Mouse (Mus musculus) heart, adult 2 months (tissue): Measurements from ENCODE around the gene Ostm1. TPM values are rescaled to one million over a fixed set of nuclear protein-coding genes. Genes with fewer than 3 reads are reported as not detected.

Experiments used
- DNase-seq, 2 experiments: peaks; one replicate each; pipeline ENCODE4 v3.0.0; 2021
- H3K27ac ChIP-seq: fragments of 200-600 bp; 2 replicates; pipeline ENCODE4 v1.8.1; 2022
- H3K27me3 ChIP-seq: fragments of 200-500 bp; 2 replicates; pipeline ENCODE4 v1.6.1; 2012; ENCODE audit warnings: mild to moderate bottlenecking, low read length, inconsistent platforms, mixed read lengths; ENCODE audit not compliant: control insufficient read depth, insufficient read depth
- H3K36me3 ChIP-seq: fragments of 200-500 bp; 2 replicates; pipeline ENCODE4 v1.6.1; 2012; ENCODE audit warnings: low read length, inconsistent platforms; ENCODE audit not compliant: control insufficient read depth, insufficient read depth
- H3K4me1 ChIP-seq: fragments of 200-500 bp; 2 replicates; pipeline ENCODE4 v1.6.1; 2011; ENCODE audit warnings: low read length; ENCODE audit not compliant: control insufficient read depth, insufficient read depth
- H3K4me3 ChIP-seq: fragments of 200-600 bp; 2 replicates; pipeline ENCODE4 v1.8.1; 2022
- H3K79me2 ChIP-seq: fragments of 200-500 bp; replicated peaks from 2 replicates; pipeline ENCODE4 v1.6.1; 2012; ENCODE audit warnings: mild to moderate bottlenecking, inconsistent platforms, low read length, moderate library complexity, mixed read lengths; ENCODE audit not compliant: control insufficient read depth, insufficient read depth
- H3K9ac ChIP-seq: fragments of 200-500 bp; 2 replicates; pipeline ENCODE4 v1.6.1; 2012; ENCODE audit warnings: low read depth, mild to moderate bottlenecking, control low read depth, inconsistent platforms, low read length, mixed read lengths
- CTCF ChIP-seq: fragments of 200-600 bp; IDR thresholded peaks from 2 replicates; pipeline ENCODE4 v1.8.1; 2022; ENCODE audit warnings: antibody characterized with exemption, mild to moderate bottlenecking, moderate library complexity
- EP300 ChIP-seq: fragments of 200-500 bp; IDR thresholded peaks from 2 replicates; pipeline ENCODE4 v1.6.1; 2011; ENCODE audit warnings: low read depth, low read length, control low read depth; ENCODE audit not compliant: insufficient read depth
- POLR2A ChIP-seq: fragments of 200-500 bp; IDR thresholded peaks from 2 replicates; pipeline ENCODE4 v1.6.1; 2011; ENCODE audit warnings: mild to moderate bottlenecking, low read depth, low read length, control low read depth; ENCODE audit not compliant: insufficient read depth
- WGBS: fragments of 180-500 bp; shearing (Covaris S2); methylation state at CpG from one replicate; pipeline ENCODE4 v1.1.7; 2018; 5-methylcytosine and 5-hydroxymethylcytosine counted together
- intact Hi-C: fragments of 180-260 bp; cut with DNase I; formaldehyde crosslinking; loops from one replicate; pipeline ENCODE4 v1.15.1; 2025
- long read RNA-seq: library from polyadenylated mRNA; stranded (forward); transcript quantifications from one replicate; pipeline ENCODE4 v2.0.0, GENCODE M21; 2021
- polyA plus RNA-seq: library from polyadenylated mRNA; depleted of rRNA; stranded (reverse); fragments of >200 nt; gene quantifications from 2 replicates; pipeline ENCODE4 v1.2.3, GENCODE M21; 2012; rRNA removed
- total RNA-seq, 2 experiments: library from RNA; stranded (reverse); gene quantifications; 2 replicates each; pipeline ENCODE4 v1.2.3; 2021

Ostm1 gene
- total RNA-seq (10 to 100 TPM; 18.0 to 19.2 TPM), polyA plus RNA-seq (14.0 and 18.4 TPM in 2 replicates)
- long read RNA-seq, transcript Ostm1-201 (6 exons, 3,006 nt), result major isoform, 48 of 48 reads
- long read RNA-seq, partial matches to known transcripts, result 0 of 48 reads
- long read RNA-seq, other reads (novel, unspliced or antisense), result 0 of 48 reads

GRCm38 (mm10) chr10:42583157-42583872 is at the start of gene Ostm1, which contains the start of gene Nr2e1:
Ostm1 (plus strand) TSS chr10:42583822.
Nr2e1 (minus strand) TSS chr10:42583632.
- WGBS, result 2% methylated on average over 43 of the region's 43 CpGs
- H3K27me3 ChIP-seq, result peaks cover 58% of the 10 kb centered on the region

DNA sequence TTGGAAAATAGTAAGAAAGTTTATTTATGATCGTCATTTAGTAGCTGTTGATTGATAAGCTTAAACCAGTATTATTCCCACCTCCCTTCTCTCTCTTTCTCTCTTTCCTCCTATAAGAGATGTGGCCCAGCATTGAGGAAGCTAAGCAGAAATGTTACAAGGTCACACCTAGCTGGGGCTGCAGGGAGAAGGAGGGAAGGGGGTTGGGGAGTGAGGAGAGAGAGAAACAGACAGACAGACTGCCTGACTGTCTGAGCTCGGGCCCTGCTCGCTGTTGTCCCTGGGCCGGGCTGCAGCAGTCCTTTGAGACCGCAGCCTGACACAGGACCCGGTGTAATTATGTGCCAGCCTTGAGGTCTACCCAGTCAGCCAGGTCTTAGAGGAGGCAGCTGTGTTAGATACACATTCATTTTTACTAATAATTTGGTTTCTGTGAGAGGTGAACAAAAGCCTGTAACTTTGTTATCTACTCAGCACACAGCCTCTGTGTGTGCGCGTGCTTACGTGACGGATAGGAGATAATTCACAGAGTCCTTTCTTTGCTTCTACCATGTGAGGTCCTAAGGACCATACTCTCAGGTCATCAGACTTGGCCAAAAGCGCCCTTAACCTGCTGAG is 49.7 kb upstream of the Ostm1 start:
- Histone ChIP-seq H3K79me2 (no peaks in the 10 kb centered on the region), H3K4me1 (no peaks in the 10 kb centered on the region), H3K4me3 (no peak overlapping the region), H3K27ac (no peak overlapping the region), H3K36me3 (no peaks in the 10 kb centered on the region), H3K9ac (no peak overlapping the region), H3K27me3 (no peaks in the 10 kb centered on the region)
- no peak for DNase-seq
- no peak for TF ChIP-seq CTCF
- TF ChIP-seq POLR2A, result no peak
- no peak for TF ChIP-seq EP300
- intact Hi-C loops, result no loop called here
- WGBS, result 88% methylated on average over 11 of the region's 11 CpGs

More at GRCm38 (mm10) chr10:42583157-42583872, at the start of gene Ostm1, which contains the start of gene Nr2e1:
- peak; percentile 27 to 50 for DNase-seq
- no peaks in the 10 kb centered on the region for H3K36me3 ChIP-seq
- no peak for TF ChIP-seq EP300
- TF ChIP-seq POLR2A, result no peak
- no peak for TF ChIP-seq CTCF
- H3K79me2 ChIP-seq, result no peaks in the 10 kb centered on the region
- H3K27ac ChIP-seq, result no peak within 1 kb of the TSS
- no peak within 1 kb of the TSS for H3K9ac ChIP-seq
- intact Hi-C loops, result loop anchor here (5.0 kb wide), 1 partner anchor 49 kb away; no protein-coding TSS in a partner anchor
- H3K4me3 ChIP-seq, result peak within 1 kb of the TSS; percentile 22
- H3K4me1 ChIP-seq, result peaks cover 2% of the 10 kb centered on the region; the same call in 1 of the 2 replicates

DNA sequence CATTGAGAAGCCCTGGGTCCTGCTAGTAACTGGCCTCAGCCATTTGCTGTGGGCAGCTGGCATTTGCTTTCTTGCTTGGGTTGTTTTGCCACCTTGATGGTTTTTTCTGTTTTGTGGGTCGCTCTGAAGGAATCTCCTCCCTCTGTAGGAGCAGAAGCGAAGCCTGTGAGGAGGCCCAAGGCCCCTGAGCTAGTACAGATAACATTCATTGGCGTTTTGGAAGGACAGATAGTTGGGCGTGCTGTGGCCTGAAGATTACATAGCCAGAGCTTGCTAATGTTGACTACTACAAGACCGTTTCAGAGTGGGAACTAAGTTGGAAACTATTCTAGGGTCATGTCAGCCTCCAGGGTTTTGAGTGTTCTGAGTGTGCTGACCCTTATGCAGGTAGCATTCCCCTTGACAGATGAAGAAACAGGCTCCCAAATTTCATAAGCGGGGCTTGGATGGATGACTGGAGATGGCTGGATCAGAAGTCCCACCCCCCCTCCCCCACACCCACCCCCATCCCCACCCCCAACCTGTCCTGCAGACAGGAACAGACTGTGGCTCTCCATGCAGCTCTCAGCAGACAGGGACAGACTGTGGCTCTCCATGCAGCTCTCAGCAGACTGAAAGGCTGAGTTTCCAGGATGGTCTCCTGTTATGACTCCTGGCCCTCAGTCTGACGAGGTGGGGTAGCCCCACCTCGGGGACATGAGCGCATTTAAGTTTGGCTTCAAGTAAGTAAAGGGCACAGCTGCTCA is 45.9 kb upstream of the Ostm1 start:
- DNase-seq, result no peak
- Histone ChIP-seq H3K4me1 (no peaks in the 10 kb centered on the region), H3K4me3 (no peak overlapping the region), H3K27me3 (no peaks in the 10 kb centered on the region), H3K27ac (no peak overlapping the region), H3K79me2 (no peaks in the 10 kb centered on the region), H3K36me3 (no peaks in the 10 kb centered on the region), H3K9ac (no peak overlapping the region)
- WGBS, result 66% methylated on average over 9 of the region's 9 CpGs
- intact Hi-C loops, result no loop called here
- TF ChIP-seq POLR2A (no peak), CTCF (no peak), EP300 (no peak)

DNA sequence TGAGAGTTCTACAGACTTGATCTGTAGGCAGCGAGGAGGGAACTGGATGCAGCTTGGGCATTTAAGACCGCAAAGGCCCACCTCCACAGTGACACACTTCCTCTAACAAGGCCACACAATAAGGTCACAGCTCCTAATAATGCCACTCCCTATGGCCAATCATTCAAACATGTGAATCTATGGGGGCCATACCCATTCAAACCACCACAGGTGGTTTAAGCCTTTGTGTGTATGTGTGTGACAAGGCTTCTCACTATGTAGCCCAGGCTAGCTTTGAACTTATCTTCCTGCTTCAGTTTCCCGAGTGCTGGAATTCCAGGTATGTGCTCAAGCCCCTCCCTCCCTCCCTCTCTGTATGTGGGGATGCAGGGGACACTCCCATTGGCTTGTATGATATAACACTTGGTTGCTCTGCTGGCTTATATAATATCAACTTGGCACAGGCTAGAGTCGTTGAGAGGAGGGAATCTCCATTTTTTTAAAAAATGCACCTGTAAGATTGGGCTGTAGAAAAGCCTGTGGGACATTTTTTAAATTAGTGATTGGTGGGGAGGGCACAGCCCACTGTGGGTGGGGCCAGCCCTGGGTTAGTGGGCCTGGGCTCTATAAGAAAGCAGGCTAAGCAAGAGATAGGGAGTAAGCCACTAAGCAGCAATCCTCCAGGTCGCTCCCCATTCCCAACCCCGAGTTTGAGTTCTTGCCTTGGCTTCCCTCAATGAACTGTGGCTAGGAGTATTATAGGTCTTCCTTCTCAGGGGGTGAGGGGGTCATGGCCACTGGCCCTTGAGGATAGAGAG is 37.7 kb upstream of the Ostm1 start:
- H3K4me3 ChIP-seq, result no peak overlapping the region
- no peaks in the 10 kb centered on the region for H3K36me3 ChIP-seq
- TF ChIP-seq CTCF (no peak), POLR2A (no peak), EP300 (no peak)
- no peak for DNase-seq
- WGBS, result 74% methylated on average over 6 of the region's 6 CpGs
- intact Hi-C loops, result no loop called here
- no peaks in the 10 kb centered on the region for H3K79me2 ChIP-seq
- H3K27me3 ChIP-seq, result no peaks in the 10 kb centered on the region
- H3K4me1 ChIP-seq, result no peaks in the 10 kb centered on the region
- no peak overlapping the region for H3K27ac ChIP-seq
- no peak overlapping the region for H3K9ac ChIP-seq

GRCm38 (mm10) chr10:42546507-42546906 is 37.1 kb upstream of the Ostm1 start:
- TF ChIP-seq EP300 (no peak), POLR2A (no peak), CTCF (no peak)
- Histone ChIP-seq H3K27ac (no peak overlapping the region), H3K4me1 (no peaks in the 10 kb centered on the region), H3K79me2 (no peaks in the 10 kb centered on the region), H3K36me3 (no peaks in the 10 kb centered on the region), H3K9ac (no peak overlapping the region), H3K4me3 (no peak overlapping the region), H3K27me3 (no peaks in the 10 kb centered on the region)
- WGBS, result 96% methylated on average over 3 of the region's 3 CpGs
- no peak for DNase-seq
- intact Hi-C loops, result no loop called here
